Mouse (Mus musculus) left cerebral cortex, postnatal 10 days (tissue): Measurements from ENCODE around the gene Rbm38. TPM values are rescaled to one million over a fixed set of nuclear protein-coding genes. Genes with fewer than 3 reads are reported as not detected.

Experiments used
- DNase-seq, 2 experiments: peaks; one replicate each; pipeline ENCODE4 v3.0.0; 2021 to 2022; ENCODE audit warnings: low spot score in 2 of 2, mixed read lengths in 1 of 2; ENCODE audit errors: extremely low spot score in 1 of 2
- intact Hi-C: fragments of 180-260 bp; cut with DNase I; formaldehyde crosslinking; loops from one replicate; pipeline ENCODE4 v1.15.1; 2025
- total RNA-seq, 2 experiments: library from RNA; stranded (reverse); gene quantifications; 2 replicates each; pipeline ENCODE4 v1.2.3; 2021

The Rbm38 gene
- total RNA-seq: 1 to 10 TPM; 2.7 to 2.8 TPM

DNA sequence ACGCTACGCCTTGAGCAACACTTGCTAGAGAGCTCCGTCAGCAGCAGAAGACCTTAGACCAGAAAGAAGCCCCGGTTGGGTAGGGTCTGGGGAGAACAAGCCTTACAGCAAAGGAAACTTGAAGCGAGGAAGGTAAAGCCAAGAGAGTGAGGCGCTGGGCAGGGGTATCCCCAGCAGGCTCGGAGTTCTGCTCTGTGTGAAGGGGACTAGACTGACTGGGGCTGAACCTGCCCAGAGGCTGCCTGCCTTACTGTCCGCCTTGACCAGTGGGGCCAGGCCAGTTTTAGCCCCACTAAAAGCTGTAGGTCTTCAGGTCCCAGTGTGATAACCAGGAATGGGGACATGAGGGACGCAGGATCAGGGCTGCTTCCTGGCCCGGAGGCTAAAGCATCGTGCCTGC is at the start of gene Rbm38:
Gene Rbm38 (plus strand): TSS at position 69 of the 400 bp plus-strand sequence.
- no peak for DNase-seq

DNA sequence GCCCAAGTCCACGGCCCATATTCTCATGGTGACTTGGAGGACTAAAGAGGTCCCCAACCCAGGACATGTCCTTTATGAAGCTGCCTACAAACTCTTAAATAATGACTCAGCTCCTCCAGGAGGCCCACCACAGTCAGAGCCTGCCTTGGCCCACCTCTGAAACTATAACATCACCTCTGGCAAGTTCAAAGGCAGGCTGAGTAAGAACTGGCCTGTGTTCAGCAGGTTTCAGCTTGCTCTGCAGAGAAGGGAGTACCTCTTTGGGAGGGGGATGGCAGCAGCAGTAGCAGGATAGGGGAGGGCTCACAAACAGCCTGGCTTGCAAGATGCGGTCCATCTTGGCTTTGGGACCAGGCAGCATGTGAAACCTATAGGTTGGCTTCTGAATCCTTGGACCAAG is 48.4 kb upstream of the Rbm38 start:
- DNase-seq: no peak
- intact Hi-C loops: no loop called here

More for the DNA sequence above, at the start of gene Rbm38:
- intact Hi-C loops: loop anchor here (10.0 kb wide), 1 partner anchor 64 kb away; no protein-coding TSS in a partner anchor

GRCm38 (mm10) chr2:172973806-172974565 is 46.3 kb upstream of the Rbm38 start:
- intact Hi-C loops: no loop called here

DNA sequence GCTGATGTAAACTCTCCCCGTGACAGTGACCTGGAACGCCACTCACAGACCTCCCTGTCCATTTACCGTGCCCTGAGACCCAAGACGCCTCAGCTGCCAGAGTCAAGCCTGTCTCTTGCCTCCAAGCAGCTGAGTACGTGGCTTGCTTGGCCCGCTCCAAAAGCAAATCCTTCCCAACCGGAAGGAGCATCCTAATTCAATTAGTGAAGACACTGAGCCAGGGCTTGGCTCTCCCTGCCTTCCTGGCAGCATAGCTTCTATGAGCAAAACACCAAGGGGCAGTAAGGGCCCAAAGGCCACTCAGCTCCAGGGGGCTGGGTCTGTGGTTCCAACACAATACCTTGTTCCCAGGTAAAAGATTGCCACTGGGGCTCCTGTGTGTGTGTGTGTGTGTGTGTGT is 45.6 kb upstream of the Rbm38 start:
- intact Hi-C loops: no loop called here
- DNase-seq: peak in 1 of 2 experiments; percentile 41

More at GRCm38 (mm10) chr2:172973806-172974565, 46.3 kb upstream of the Rbm38 start:
- no peak for DNase-seq

DNA sequence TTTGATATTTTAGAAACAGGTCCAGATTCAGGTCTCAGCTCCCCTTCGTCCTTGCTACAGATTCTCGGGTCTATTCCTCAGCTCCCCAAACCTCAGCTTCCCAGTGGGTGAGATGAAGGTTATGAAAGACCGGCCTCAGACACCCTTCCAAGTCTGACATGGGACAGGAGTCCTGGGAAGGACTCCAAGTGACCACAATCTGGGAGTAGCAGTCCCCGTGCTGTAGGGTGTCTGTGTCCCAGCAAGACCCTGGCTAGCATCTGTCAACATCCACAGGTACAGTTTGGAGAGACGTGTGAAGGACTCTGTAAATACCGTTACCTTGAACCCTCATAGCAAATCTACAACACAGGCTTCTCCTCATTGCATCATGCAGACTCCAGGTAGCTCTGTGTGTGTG is 45.1 kb upstream of the Rbm38 start:
- DNase-seq: no peak
- intact Hi-C loops: no loop called here

DNA sequence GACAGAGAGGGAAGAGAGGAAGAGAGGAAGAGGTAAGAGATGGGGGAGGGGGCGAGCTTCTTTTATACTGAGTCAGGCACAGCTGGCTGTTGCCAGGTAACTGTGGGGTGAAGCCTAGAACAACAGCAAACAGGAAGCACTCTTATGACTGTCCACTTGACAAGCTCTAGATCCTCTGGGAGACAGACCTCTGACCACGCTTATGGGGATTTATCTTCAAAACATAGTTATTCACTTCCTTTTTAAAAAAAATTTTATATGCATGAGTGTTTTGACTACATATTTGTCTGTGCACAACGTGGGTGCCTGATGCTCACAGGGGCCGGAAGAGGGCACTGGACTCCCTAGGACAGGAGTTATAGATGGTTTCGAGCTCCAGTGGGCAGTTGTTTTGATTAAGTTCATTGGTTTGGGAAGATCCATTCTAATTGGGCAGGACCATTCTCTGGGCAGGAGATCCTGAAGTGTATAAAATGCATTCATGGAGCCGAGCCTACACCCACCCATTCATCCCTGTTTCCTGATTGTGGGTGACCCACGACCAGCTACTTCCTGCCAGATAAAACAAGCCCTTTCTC is 43.5 kb upstream of the Rbm38 start:
- no peak for DNase-seq
- intact Hi-C loops: no loop called here

GRCm38 (mm10) chr2:172977409-172978130 is 42.7 kb upstream of the Rbm38 start, which contains the start of gene Spo11:
Gene Spo11, plus strand, starts transcription at chr2:172977700.
- intact Hi-C loops: no loop called here
- DNase-seq: no peak

DNA sequence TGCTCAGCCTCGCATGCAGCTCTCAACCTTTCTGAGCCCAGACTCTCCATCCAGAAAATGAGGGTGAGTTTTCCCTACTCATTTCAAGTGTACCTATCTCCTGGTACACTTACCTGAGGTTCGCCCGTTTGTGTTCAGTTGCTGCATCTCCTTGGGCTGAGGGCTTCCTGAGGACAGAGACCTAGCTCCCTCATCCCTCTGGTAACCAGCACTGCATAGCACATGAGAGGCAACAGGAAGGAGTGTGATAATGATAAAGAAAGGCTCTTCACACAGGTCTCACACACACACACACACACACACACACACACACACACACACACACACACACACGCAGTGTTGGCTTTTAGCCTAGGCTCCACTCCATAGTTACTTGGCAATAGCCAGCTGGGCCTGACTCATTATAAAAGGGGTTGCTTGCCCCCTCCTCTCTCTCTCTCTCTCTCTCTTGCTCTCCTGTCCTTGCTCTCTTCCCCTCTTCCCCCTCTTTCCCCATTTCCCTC is 42.1 kb upstream of the Rbm38 start:
- DNase-seq: no peak
- intact Hi-C loops: no loop called here

GRCm38 (mm10) chr2:172979666-172980345 is 40.5 kb upstream of the Rbm38 start:
- intact Hi-C loops: no loop called here
- DNase-seq: no peak

GRCm38 (mm10) chr2:172982776-172983561 is 37.3 kb upstream of the Rbm38 start:
- no peak for DNase-seq
- intact Hi-C loops: no loop called here

DNA sequence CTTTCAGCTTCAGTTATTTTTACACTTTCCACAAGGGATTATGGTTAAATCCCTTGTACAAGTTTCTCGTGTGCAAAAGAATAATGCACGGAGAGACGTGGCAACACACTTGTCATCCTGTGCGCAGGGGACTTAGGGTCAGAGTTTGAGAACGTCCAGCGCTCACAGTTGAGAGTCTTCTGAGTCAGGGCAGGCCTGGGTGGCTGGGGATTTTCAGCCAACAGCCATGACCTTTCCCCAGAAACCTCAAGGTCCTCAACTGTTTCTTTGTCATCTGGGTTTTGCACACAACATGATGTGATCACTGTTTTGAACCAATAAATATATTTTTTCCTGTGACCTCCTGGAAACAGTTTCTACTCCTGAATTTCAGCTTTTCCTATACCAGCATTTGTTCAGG is 30.1 kb upstream of the Rbm38 start:
- intact Hi-C loops: no loop called here
- no peak for DNase-seq

GRCm38 (mm10) chr2:172996207-172996606 is 24.1 kb upstream of the Rbm38 start:
- intact Hi-C loops: loop anchor here (1.0 to 5.0 kb wide), 3 partner anchors 91 to 519 kb away; no protein-coding TSS in a partner anchor
- DNase-seq: peak; percentile 61 to 85

GRCm38 (mm10) chr2:172997748-172998147 is 22.6 kb upstream of the Rbm38 start:
- intact Hi-C loops: loop anchor here (5.0 kb wide), 2 partner anchors 90 to 520 kb away; no protein-coding TSS in a partner anchor
- no peak for DNase-seq

GRCm38 (mm10) chr2:172998478-172998877 is 21.8 kb upstream of the Rbm38 start:
- intact Hi-C loops: loop anchor here (5.0 kb wide), 2 partner anchors 89 to 521 kb away; no protein-coding TSS in a partner anchor
- DNase-seq: no peak

DNA sequence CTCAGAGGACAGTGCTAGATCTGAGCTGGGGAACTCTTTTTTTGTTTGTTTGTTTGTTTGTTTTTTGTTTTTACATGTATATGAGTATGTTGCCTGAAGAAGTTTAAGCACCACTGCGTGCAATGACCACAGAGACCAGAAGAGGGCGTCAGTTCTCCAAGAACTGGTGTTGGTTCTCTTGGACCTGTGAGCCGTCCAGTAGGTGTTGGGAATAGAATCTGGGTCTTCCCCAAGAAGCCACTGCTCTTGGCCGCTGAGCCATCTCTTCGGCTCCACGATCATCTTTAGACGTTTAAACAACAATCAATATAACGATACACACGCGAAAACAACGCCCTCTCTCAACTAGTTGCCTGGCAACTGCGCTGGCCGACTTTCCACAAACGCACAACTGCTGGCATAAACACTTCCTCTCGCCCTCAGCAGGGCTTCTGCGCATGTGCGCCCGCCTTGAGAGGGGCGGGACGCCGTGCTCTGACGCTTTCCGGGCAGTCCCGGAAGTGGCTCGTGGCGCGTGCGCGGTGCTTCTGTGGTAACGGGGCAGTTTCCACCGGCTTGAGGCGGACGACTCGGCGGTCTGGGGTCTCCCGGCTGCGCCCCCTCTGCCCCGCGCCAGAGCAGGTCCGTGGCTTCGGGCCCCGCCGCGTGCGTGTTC is 20.5 kb upstream of the Rbm38 start, which contains the start of gene Rae1:
Gene Rae1 (plus strand): TSS at position 488 of the 655 bp plus-strand sequence.
- intact Hi-C loops: loop anchor here (5.0 to 10.0 kb wide), 3 partner anchors 88 to 625 kb away; partner anchors contain the start of genes Aurka and Cstf1
- peak; percentile 96 to 99 for DNase-seq

- DNase-seq: peak in 1 of 2 experiments; percentile 87
- intact Hi-C loops: loop anchor here (10.0 kb wide), 1 partner anchor 625 kb away; the partner anchor contains the start of genes Aurka and Cstf1
Observed at GRCm38 (mm10) chr2:173000285-173000652, 20.0 kb upstream of the Rbm38 start.

DNA sequence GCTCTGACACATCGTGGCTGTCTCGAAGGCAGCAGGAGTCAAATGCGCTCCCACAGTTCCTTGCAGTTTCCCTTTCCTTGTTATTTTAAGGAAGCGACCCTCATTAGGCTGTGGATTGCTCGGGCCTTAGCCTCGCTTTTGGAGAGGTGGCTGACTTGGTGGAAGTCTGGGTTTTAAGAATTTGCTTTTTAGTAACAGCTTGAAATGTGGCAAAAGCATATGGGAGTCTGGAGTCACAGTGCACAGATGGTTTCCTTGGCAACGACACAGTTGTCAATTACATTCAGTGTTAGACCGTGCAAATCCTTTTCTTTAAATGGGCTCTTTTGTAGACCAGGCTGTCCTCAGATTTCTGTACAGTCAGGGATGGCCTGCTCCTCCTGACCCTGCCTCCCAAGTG is 19.4 kb upstream of the Rbm38 start:
- intact Hi-C loops: loop anchor here (10.0 kb wide), 1 partner anchor 626 kb away; the partner anchor contains the start of genes Aurka and Cstf1

More for the DNA sequence above, 19.4 kb upstream of the Rbm38 start:
- DNase-seq: peak in 1 of 2 experiments; percentile 62
